Mouse (Mus musculus) forebrain, embryonic 13.5 days (tissue): Measurements from ENCODE around the gene Tmem41a. TPM values are rescaled to one million over a fixed set of nuclear protein-coding genes. Genes with fewer than 3 reads are reported as not detected.
A peak's percentile ranks its signal among the peaks of the same experiment; 100 is the strongest.
"Not testable (repeated sequence)": the region's sequence is repeated elsewhere in the genome, so short reads cannot be mapped to it uniquely, and the experiment has no call there.

Source experiments
- ATAC-seq: fragments of 200-750 bp; cut with Nextera tagmentation; 2 replicates; pipeline ENCODE4 v1.8.0; 2017
- H3K27ac ChIP-seq: fragments of 300-500 bp; sonication (generic); 2 replicates; pipeline ENCODE4 v1.5.1; 2015; ENCODE audit warnings: inconsistent platforms, mild to moderate bottlenecking, moderate library complexity
- H3K27me3 ChIP-seq: fragments of 300-500 bp; sonication (generic); 2 replicates; pipeline ENCODE4 v1.6.1; 2015; ENCODE audit warnings: mild to moderate bottlenecking, inconsistent platforms
- H3K36me3 ChIP-seq: fragments of 300-500 bp; sonication (generic); 2 replicates; pipeline ENCODE4 v1.6.1; 2015; ENCODE audit warnings: mild to moderate bottlenecking, inconsistent platforms; ENCODE audit not compliant: poor library complexity, severe bottlenecking
- H3K4me1 ChIP-seq: fragments of 300-500 bp; sonication (generic); 2 replicates; pipeline ENCODE4 v1.6.1; 2015; ENCODE audit warnings: inconsistent platforms
- H3K4me2 ChIP-seq: fragments of 300-500 bp; sonication (generic); 2 replicates; pipeline ENCODE4 v1.6.1; 2015; ENCODE audit warnings: inconsistent platforms, mild to moderate bottlenecking, moderate library complexity
- H3K4me3 ChIP-seq: fragments of 300-500 bp; sonication (generic); 2 replicates; pipeline ENCODE4 v1.5.1; 2015; ENCODE audit warnings: mild to moderate bottlenecking, inconsistent platforms
- H3K9ac ChIP-seq: fragments of 300-500 bp; sonication (generic); 2 replicates; pipeline ENCODE4 v1.6.1; 2015; ENCODE audit warnings: mild to moderate bottlenecking, inconsistent platforms
- H3K9me3 ChIP-seq: fragments of 300-500 bp; sonication (generic); replicated peaks from 2 replicates; pipeline ENCODE4 v1.6.1; 2016; ENCODE audit warnings: inconsistent platforms
- WGBS: fragments of 180-500 bp; shearing (Covaris S2); methylation state at CpG from one replicate; pipeline ENCODE4 v1.1.7; 2015; 5-methylcytosine and 5-hydroxymethylcytosine counted together
- polyA plus RNA-seq: library from polyadenylated mRNA; unstranded; fragments of >200 nt; fragmentation: Nextera tagmentation; extraction: Ambion mirVana; gene quantifications from 2 replicates; pipeline ENCODE4 v1.2.1, GENCODE M21; 2015

The Tmem41a gene
- polyA plus RNA-seq, 1 experiment from 2014 or later = 23.6 TPM

GRCm38 (mm10) chr16:21971446-21971845 lies 24.1 kb upstream of the Tmem41a start:
- Histone ChIP-seq H3K36me3 (no peaks in the 10 kb centered on the region), H3K27ac (no peak overlapping the region), H3K4me2 (no peak overlapping the region), H3K9ac (no peak overlapping the region), H3K9me3 (no peaks in the 10 kb centered on the region), H3K4me1 (peaks cover 6% of the 10 kb centered on the region), H3K4me3 (no peak overlapping the region), H3K27me3 (0 out of 2 replicates have a peak, but pooled peaks cover 9% of the 10 kb centered on the region)
- no peak for ATAC-seq
- 51% methylated on average over 4 of the region's 4 CpGs for WGBS

GRCm38 (mm10) chr16:21970536-21970935 lies 23.2 kb upstream of the Tmem41a start:
- 0 out of 2 replicates have a peak, but pooled peaks cover 2% of the 10 kb centered on the region for H3K27me3 ChIP-seq
- ATAC-seq = no peak
- no peak overlapping the region for H3K9ac ChIP-seq
- H3K9me3 ChIP-seq = no peaks in the 10 kb centered on the region
- H3K36me3 ChIP-seq = no peaks in the 10 kb centered on the region
- 93% methylated on average over 6 of the region's 6 CpGs for WGBS
- no peak overlapping the region for H3K27ac ChIP-seq
- H3K4me2 ChIP-seq = no peak overlapping the region
- no peaks in the 10 kb centered on the region for H3K4me1 ChIP-seq
- no peak overlapping the region for H3K4me3 ChIP-seq

- H3K9ac ChIP-seq = no peak overlapping the region
- WGBS = 69% methylated on average over 4 of the region's 5 CpGs
- no peaks in the 10 kb centered on the region for H3K9me3 ChIP-seq
- ATAC-seq = 0 out of 2 replicates have a peak, but pooled peaks have one; percentile 24
- no peak overlapping the region for H3K27ac ChIP-seq
- H3K36me3 ChIP-seq = no peaks in the 10 kb centered on the region
- no peak overlapping the region for H3K4me3 ChIP-seq
- H3K27me3 ChIP-seq = 0 out of 2 replicates have a peak, but pooled peaks cover 2% of the 10 kb centered on the region
- no peaks in the 10 kb centered on the region for H3K4me1 ChIP-seq
- H3K4me2 ChIP-seq = no peak overlapping the region
Observed at GRCm38 (mm10) chr16:21969874-21970273, 22.5 kb upstream of the Tmem41a start.

GRCm38 (mm10) chr16:21965576-21965975 lies 18.2 kb upstream of the Tmem41a start:
- Histone ChIP-seq H3K9me3 (no peaks in the 10 kb centered on the region), H3K9ac (no peak overlapping the region), H3K4me2 (no peak overlapping the region), H3K36me3 (no peaks in the 10 kb centered on the region), H3K27ac (no peak overlapping the region), H3K4me3 (no peak overlapping the region), H3K27me3 (no peaks in the 10 kb centered on the region), H3K4me1 (no peaks in the 10 kb centered on the region)
- ATAC-seq = no peak
- WGBS = 83% methylated on average over 3 of the region's 3 CpGs

- Histone ChIP-seq H3K9me3 (no peaks in the 10 kb centered on the region), H3K4me3 (no peak overlapping the region)
Observed at GRCm38 (mm10) chr16:21955591-21955990, 8.2 kb upstream of the Tmem41a start.

GRCm38 (mm10) chr16:21928471-21928870 lies 18.9 kb downstream of the Tmem41a start:
- H3K9me3 ChIP-seq = no peaks in the 10 kb centered on the region
- no peak for ATAC-seq
- no peak overlapping the region for H3K27ac ChIP-seq
- no peaks in the 10 kb centered on the region for H3K27me3 ChIP-seq
- H3K4me2 ChIP-seq = no peak overlapping the region
- no peak overlapping the region for H3K4me3 ChIP-seq
- 87% methylated on average over 13 of the region's 13 CpGs for WGBS
- H3K4me1 ChIP-seq = no peaks in the 10 kb centered on the region
- no peak overlapping the region for H3K9ac ChIP-seq
- peaks cover 67% of the 10 kb centered on the region for H3K36me3 ChIP-seq

More at GRCm38 (mm10) chr16:21955591-21955990, 8.2 kb upstream of the Tmem41a start:
- 87% methylated on average over 12 of the region's 12 CpGs for WGBS
- no peak for ATAC-seq
- Histone ChIP-seq H3K4me2 (no peak overlapping the region), H3K9ac (no peak overlapping the region), H3K36me3 (no peaks in the 10 kb centered on the region), H3K4me1 (no peaks in the 10 kb centered on the region), H3K27me3 (no peaks in the 10 kb centered on the region), H3K27ac (no peak overlapping the region)

- Histone ChIP-seq H3K4me3 (no peak overlapping the region), H3K9ac (no peak overlapping the region), H3K9me3 (no peaks in the 10 kb centered on the region), H3K4me1 (no peaks in the 10 kb centered on the region), H3K27ac (no peak overlapping the region), H3K36me3 (peaks cover 72% of the 10 kb centered on the region), H3K4me2 (no peak overlapping the region), H3K27me3 (no peaks in the 10 kb centered on the region)
- ATAC-seq = no peak
- WGBS = 63% methylated on average over 7 of the region's 7 CpGs
Observed at GRCm38 (mm10) chr16:21916681-21917080, 30.7 kb downstream of the Tmem41a start.

GRCm38 (mm10) chr16:21913347-21913746 lies 34.0 kb downstream of the Tmem41a start:
- 88% methylated on average over 6 of the region's 6 CpGs for WGBS
- H3K4me3 ChIP-seq = no peak overlapping the region
- no peak overlapping the region for H3K9ac ChIP-seq
- no peak overlapping the region for H3K4me2 ChIP-seq
- no peak overlapping the region for H3K27ac ChIP-seq
- H3K27me3 ChIP-seq = no peaks in the 10 kb centered on the region
- H3K4me1 ChIP-seq = no peaks in the 10 kb centered on the region
- peaks cover 73% of the 10 kb centered on the region for H3K36me3 ChIP-seq
- H3K9me3 ChIP-seq = no peaks in the 10 kb centered on the region
- 0 out of 2 replicates have a peak, but pooled peaks have one; percentile 19 for ATAC-seq

GRCm38 (mm10) chr16:21908906-21909305 lies 38.4 kb downstream of the Tmem41a start:
- not testable (repeated sequence) for H3K27me3 ChIP-seq, H3K9me3 ChIP-seq, H3K27ac ChIP-seq, ATAC-seq, H3K4me3 ChIP-seq, H3K9ac ChIP-seq, H3K4me2 ChIP-seq, H3K4me1 ChIP-seq
- peaks cover 63% of the 10 kb centered on the region for H3K36me3 ChIP-seq
- WGBS = 31% methylated on average over 7 of the region's 8 CpGs

GRCm38 (mm10) chr16:21906902-21907301 lies 40.5 kb downstream of the Tmem41a start:
- peaks cover 54% of the 10 kb centered on the region for H3K36me3 ChIP-seq
- H3K9ac ChIP-seq = no peak overlapping the region
- no peaks in the 10 kb centered on the region for H3K27me3 ChIP-seq
- no peaks in the 10 kb centered on the region for H3K4me1 ChIP-seq
- no peaks in the 10 kb centered on the region for H3K9me3 ChIP-seq
- no peak overlapping the region for H3K4me2 ChIP-seq
- H3K27ac ChIP-seq = no peak overlapping the region
- H3K4me3 ChIP-seq = no peak overlapping the region
- 92% methylated on average over 6 of the region's 6 CpGs for WGBS
- ATAC-seq = no peak

GRCm38 (mm10) chr16:21905996-21906395 lies 41.4 kb downstream of the Tmem41a start:
- 93% methylated on average over 7 of the region's 7 CpGs for WGBS
- Histone ChIP-seq H3K36me3 (peaks cover 45% of the 10 kb centered on the region), H3K9ac (no peak overlapping the region), H3K9me3 (no peaks in the 10 kb centered on the region), H3K27me3 (no peaks in the 10 kb centered on the region), H3K4me3 (no peak overlapping the region), H3K4me1 (no peaks in the 10 kb centered on the region), H3K4me2 (no peak overlapping the region), H3K27ac (no peak overlapping the region)
- no peak for ATAC-seq

- H3K27me3 ChIP-seq = no peaks in the 10 kb centered on the region
- ATAC-seq = no peak
- no peak overlapping the region for H3K9ac ChIP-seq
- 89% methylated on average over 10 of the region's 10 CpGs for WGBS
- H3K4me3 ChIP-seq = no peak overlapping the region
- H3K4me2 ChIP-seq = no peak overlapping the region
- H3K36me3 ChIP-seq = peaks cover 35% of the 10 kb centered on the region
- H3K4me1 ChIP-seq = no peaks in the 10 kb centered on the region
- H3K9me3 ChIP-seq = no peaks in the 10 kb centered on the region
- no peak overlapping the region for H3K27ac ChIP-seq
Observed at GRCm38 (mm10) chr16:21904636-21905035, 42.7 kb downstream of the Tmem41a start.

GRCm38 (mm10) chr16:21901286-21901685 lies 46.1 kb downstream of the Tmem41a start:
- WGBS = 88% methylated on average over 5 of the region's 5 CpGs
- no peak overlapping the region for H3K4me2 ChIP-seq
- ATAC-seq = no peak

More at GRCm38 (mm10) chr16:21901286-21901685, 46.1 kb downstream of the Tmem41a start:
- Histone ChIP-seq H3K27me3 (no peaks in the 10 kb centered on the region), H3K4me3 (no peak overlapping the region), H3K36me3 (peaks cover 12% of the 10 kb centered on the region), H3K4me1 (no peaks in the 10 kb centered on the region), H3K9ac (no peak overlapping the region), H3K27ac (no peak overlapping the region), H3K9me3 (no peaks in the 10 kb centered on the region)
